Mouse (Mus musculus) lung, embryonic 14.5 days (tissue): ENCODE measurements around the gene Smco4. TPM values are rescaled to one million over a fixed set of nuclear protein-coding genes. Genes with fewer than 3 reads are reported as not detected.

Source experiments
- ATAC-seq: fragments of 200-750 bp; cut with Nextera tagmentation; 2 replicates; pipeline ENCODE4 v1.8.0; 2017; ENCODE audit warnings: mild to moderate bottlenecking, moderate TSS enrichment, moderate library complexity; ENCODE audit not compliant: insufficient read depth
- DNase-seq: peaks from one replicate; pipeline ENCODE4 v3.0.0-alpha.2; 2015
- H3K27ac ChIP-seq: fragments of 300-500 bp; sonication (generic); 2 replicates; pipeline ENCODE4 v1.5.1; 2014; ENCODE audit warnings: low read depth, mild to moderate bottlenecking, moderate library complexity
- H3K27me3 ChIP-seq: fragments of 300-500 bp; sonication (generic); 2 replicates; pipeline ENCODE4 v1.6.1; 2014; ENCODE audit warnings: low read length, control low read depth; ENCODE audit not compliant: insufficient read depth
- H3K36me3 ChIP-seq: fragments of 300-500 bp; sonication (generic); 2 replicates; pipeline ENCODE4 v1.6.1; 2014; ENCODE audit warnings: control low read depth; ENCODE audit not compliant: insufficient read depth
- H3K4me1 ChIP-seq: fragments of 300-500 bp; sonication (generic); 2 replicates; pipeline ENCODE4 v1.6.1; 2014; ENCODE audit warnings: antibody characterized with exemption, control low read depth; ENCODE audit not compliant: insufficient read depth
- H3K4me2 ChIP-seq: fragments of 300-500 bp; sonication (generic); 2 replicates; pipeline ENCODE4 v1.6.1; 2014; ENCODE audit warnings: mild to moderate bottlenecking
- H3K4me3 ChIP-seq: fragments of 300-500 bp; sonication (generic); 2 replicates; pipeline ENCODE4 v1.5.1; 2014; ENCODE audit warnings: low read depth, low read length
- H3K9ac ChIP-seq: fragments of 300-500 bp; sonication (generic); 2 replicates; pipeline ENCODE4 v1.6.1; 2014
- H3K9me3 ChIP-seq: fragments of 300-500 bp; sonication (generic); 2 replicates; pipeline ENCODE4 v1.6.1; 2016; ENCODE audit warnings: low read depth, low read length, control low read depth
- CTCF ChIP-seq: IDR thresholded peaks from 2 replicates; pipeline ENCODE4 v1.5.1; 2016; ENCODE audit warnings: antibody characterized with exemption, low read depth
- WGBS: fragments of 180-500 bp; shearing (Covaris S2); extraction: QIAGEN DNeasy Blood & Tissue Kit; methylation state at CpG from one replicate; pipeline ENCODE4 v1.1.7; 2014; 5-methylcytosine and 5-hydroxymethylcytosine counted together
- polyA plus RNA-seq: library from polyadenylated mRNA; unstranded; fragments of >200 nt; fragmentation: Nextera tagmentation; extraction: Ambion mirVana; gene quantifications from 2 replicates; pipeline ENCODE4 v1.2.1, GENCODE M21; 2014

The Smco4 gene
- 3.9 and 5.3 TPM in 2 replicates for polyA plus RNA-seq

DNA sequence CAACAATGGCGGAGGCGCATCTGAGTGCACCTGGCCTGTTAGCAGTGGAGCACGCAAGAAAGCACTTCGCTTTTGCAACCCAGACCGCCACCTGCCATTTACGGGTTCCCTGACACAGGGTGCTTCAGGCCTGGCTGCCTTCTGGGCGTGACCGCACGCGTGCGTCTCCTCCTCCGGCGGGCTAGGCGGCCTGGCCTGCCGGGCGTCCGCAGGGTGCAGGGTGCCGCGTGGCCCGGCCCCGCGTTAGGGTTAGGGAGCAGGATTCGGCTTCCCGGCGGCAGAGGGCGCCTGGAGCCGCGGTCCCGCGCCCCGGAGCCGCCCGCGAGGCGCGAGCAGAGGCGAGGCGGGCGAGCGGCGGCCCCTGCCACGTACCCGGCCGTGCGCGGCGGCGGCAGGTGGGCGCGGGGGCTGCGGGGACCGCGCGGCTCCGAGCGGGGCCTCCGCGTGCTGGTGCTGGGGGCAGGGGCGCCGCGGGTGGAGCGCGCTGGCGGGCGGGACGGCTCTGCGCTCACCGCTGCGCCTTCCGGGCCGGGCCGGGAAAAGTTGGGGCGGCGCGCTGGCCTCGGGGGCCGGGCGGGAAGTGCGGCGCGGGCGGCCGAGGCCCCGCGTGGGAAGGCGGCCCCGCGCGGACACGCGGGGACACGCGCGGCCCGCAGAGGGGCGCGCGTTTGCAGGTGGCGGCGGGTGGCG, at the start of gene Smco4:
Gene Smco4, plus strand, starts transcription at position 198 of the 690 bp plus-strand sequence.
- no peaks in the 10 kb centered on the region for H3K9me3 ChIP-seq
- DNase-seq, result peak; percentile 82

GRCm38 (mm10) chr9:15447397-15447796, 45.8 kb upstream of the Smco4 start:
- ATAC-seq, result no peak
- Histone ChIP-seq H3K27me3 (no peaks in the 10 kb centered on the region), H3K9me3 (no peaks in the 10 kb centered on the region), H3K9ac (no peak overlapping the region), H3K4me1 (no peaks in the 10 kb centered on the region), H3K4me2 (no peak overlapping the region), H3K27ac (no peak overlapping the region), H3K36me3 (no peaks in the 10 kb centered on the region), H3K4me3 (no peak overlapping the region)
- WGBS, result 70% methylated on average over 2 of the region's 2 CpGs
- DNase-seq, result no peak
- no peak for TF ChIP-seq CTCF

More for the DNA sequence above, at the start of gene Smco4:
- peak; percentile 89 for ATAC-seq
- under 1% methylated on average over 67 of the region's 101 CpGs for WGBS
- Histone ChIP-seq H3K27me3 (no peaks in the 10 kb centered on the region), H3K9ac (peak within 1 kb of the TSS; percentile 84), H3K36me3 (no peaks in the 10 kb centered on the region), H3K4me2 (peak within 1 kb of the TSS; percentile 85), H3K4me3 (peak within 1 kb of the TSS; percentile 79), H3K4me1 (peaks cover 9% of the 10 kb centered on the region; the same call in 1 of the 2 replicates), H3K27ac (peak within 1 kb of the TSS; percentile 70; the same call in 1 of the 2 replicates)
- TF ChIP-seq CTCF, result no peak; the same call in 1 of the 2 replicates

GRCm38 (mm10) chr9:15450921-15451320, 42.3 kb upstream of the Smco4 start:
- H3K9me3 ChIP-seq, result no peaks in the 10 kb centered on the region
- H3K4me2 ChIP-seq, result no peak overlapping the region
- no peaks in the 10 kb centered on the region for H3K36me3 ChIP-seq
- ATAC-seq (no peak), DNase-seq (no peak)
- no peaks in the 10 kb centered on the region for H3K27me3 ChIP-seq
- no peak overlapping the region for H3K4me3 ChIP-seq
- H3K27ac ChIP-seq, result no peak overlapping the region
- 64% methylated on average over 5 of the region's 5 CpGs for WGBS
- no peak for TF ChIP-seq CTCF
- no peak overlapping the region for H3K9ac ChIP-seq
- no peaks in the 10 kb centered on the region for H3K4me1 ChIP-seq

- no peak overlapping the region for H3K4me3 ChIP-seq
- no peak overlapping the region for H3K9ac ChIP-seq
- no peak overlapping the region for H3K27ac ChIP-seq
- H3K4me1 ChIP-seq, result no peaks in the 10 kb centered on the region
- WGBS, result 71% methylated on average over 4 of the region's 4 CpGs
- ATAC-seq (no peak), DNase-seq (no peak)
- TF ChIP-seq CTCF, result no peak
- H3K4me2 ChIP-seq, result no peak overlapping the region
- no peaks in the 10 kb centered on the region for H3K9me3 ChIP-seq
- no peaks in the 10 kb centered on the region for H3K36me3 ChIP-seq
- H3K27me3 ChIP-seq, result no peaks in the 10 kb centered on the region
Observed at GRCm38 (mm10) chr9:15472256-15472655, 21.0 kb upstream of the Smco4 start.

- WGBS, result 93% methylated on average over 1 of the region's 1 CpGs
- ATAC-seq, result no peak
- no peak for TF ChIP-seq CTCF
Observed at GRCm38 (mm10) chr9:15473206-15473605, 20.0 kb upstream of the Smco4 start.

GRCm38 (mm10) chr9:15477556-15477955, 15.7 kb upstream of the Smco4 start:
- no peak for TF ChIP-seq CTCF
- no peak overlapping the region for H3K9ac ChIP-seq
- H3K36me3 ChIP-seq, result no peaks in the 10 kb centered on the region
- H3K9me3 ChIP-seq, result no peaks in the 10 kb centered on the region
- ATAC-seq, result no peak
- WGBS, result 86% methylated on average over 10 of the region's 10 CpGs
- no peak overlapping the region for H3K4me2 ChIP-seq
- H3K4me1 ChIP-seq, result no peaks in the 10 kb centered on the region
- H3K27me3 ChIP-seq, result no peaks in the 10 kb centered on the region
- H3K4me3 ChIP-seq, result no peak overlapping the region
- no peak overlapping the region for H3K27ac ChIP-seq
- no peak for DNase-seq

More at GRCm38 (mm10) chr9:15473206-15473605, 20.0 kb upstream of the Smco4 start:
- Histone ChIP-seq H3K4me3 (no peak overlapping the region), H3K27ac (no peak overlapping the region), H3K4me2 (no peak overlapping the region), H3K4me1 (no peaks in the 10 kb centered on the region), H3K9me3 (no peaks in the 10 kb centered on the region), H3K27me3 (no peaks in the 10 kb centered on the region), H3K9ac (no peak overlapping the region), H3K36me3 (no peaks in the 10 kb centered on the region)
- DNase-seq, result no peak

GRCm38 (mm10) chr9:15487682-15488424, 5.4 kb upstream of the Smco4 start:
- Histone ChIP-seq H3K4me3 (no peak overlapping the region), H3K36me3 (no peaks in the 10 kb centered on the region), H3K4me1 (no peaks in the 10 kb centered on the region), H3K4me2 (no peak overlapping the region), H3K27ac (no peak overlapping the region), H3K9me3 (no peaks in the 10 kb centered on the region), H3K9ac (no peak overlapping the region), H3K27me3 (no peaks in the 10 kb centered on the region)
- DNase-seq, result no peak
- 58% methylated on average over 2 of the region's 2 CpGs for WGBS
- TF ChIP-seq CTCF, result no peak
- no peak for ATAC-seq
